Mouse (Mus musculus) layer of hippocampus, postnatal 10 days (tissue): ENCODE measurements around the gene Eif4e. TPM values are rescaled to one million over a fixed set of nuclear protein-coding genes. Genes with fewer than 3 reads are reported as not detected.

Experiments
- DNase-seq, 2 experiments: peaks; one replicate each; pipeline ENCODE4 v3.0.0; 2021; ENCODE audit warnings: low spot score in 2 of 2
- microRNA-seq, 2 experiments: library from miRNA; unstranded; fragments of <30 nt; microRNA quantifications; one replicate each; pipeline ENCODE4 v1.2.0; 2021
- total RNA-seq, 2 experiments: library from RNA; stranded (reverse); gene quantifications; 2 replicates each; pipeline ENCODE4 v1.2.3; 2021

Gene Eif4e
- total RNA-seq, 2 experiments from 2014 or later, result 155 to 180 TPM

GRCm38 (mm10) chr3:138560886-138561285, 34.9 kb downstream of the Eif4e start:
- no peak for DNase-seq

- DNase-seq, result no peak
Observed at GRCm38 (mm10) chr3:138578867-138579266, 52.9 kb downstream of the Eif4e start.

- no peak for DNase-seq
Observed at GRCm38 (mm10) chr3:138586213-138586612, 60.2 kb downstream of the Eif4e start.

GRCm38 (mm10) chr3:138587137-138587536, 61.2 kb downstream of the Eif4e start:
- no peak for DNase-seq

GRCm38 (mm10) chr3:138588001-138588400, 62.0 kb downstream of the Eif4e start:
- no peak for DNase-seq

GRCm38 (mm10) chr3:138591002-138591401, 65.0 kb downstream of the Eif4e start:
- no peak for DNase-seq

GRCm38 (mm10) chr3:138591806-138592365, 65.9 kb downstream of the Eif4e start:
- no peak for DNase-seq

GRCm38 (mm10) chr3:138593131-138593530, 67.2 kb downstream of the Eif4e start:
- DNase-seq, result no peak

- DNase-seq, result no peak
Observed at GRCm38 (mm10) chr3:138593911-138594310, 67.9 kb downstream of the Eif4e start.

GRCm38 (mm10) chr3:138601076-138601475, 75.1 kb downstream of the Eif4e start:
- no peak for DNase-seq

- DNase-seq, result no peak
Observed at GRCm38 (mm10) chr3:138605132-138605531, 79.2 kb downstream of the Eif4e start.

GRCm38 (mm10) chr3:138608665-138609064, 82.7 kb downstream of the Eif4e start:
- DNase-seq, result no peak

Small RNA genes lying within 50 kb of the gene (microRNA-seq; reads per million reads assigned to microRNA genes)
- 0 reads per million in 2 experiments for gene Mir1956

Other genes with a start within 250 kb of the Eif4e start
- gene Adh6a, start 212.9 kb upstream of the Eif4e start, total RNA-seq, result not detected
- under 1 TPM in 1 of 2 experiments, not detected in 1; 0.27 TPM for gene Adh6b, start 184.4 kb upstream of the Eif4e start, total RNA-seq
- not detected for gene Adh4, start 110.7 kb upstream of the Eif4e start, total RNA-seq
- gene Adh5, start 83.1 kb upstream of the Eif4e start, total RNA-seq, result 10 to 100 TPM; 89.4 to 93.7 TPM
- 10 to 100 TPM; 51.7 to 54.1 TPM for gene Metap1, start 36.7 kb upstream of the Eif4e start, total RNA-seq
- 100 to 1,000 TPM; 149 to 163 TPM for gene Tspan5, start 216.0 kb downstream of the Eif4e start, total RNA-seq